Mouse (Mus musculus): ENCODE measurements around the gene Gm42688. TPM values are rescaled to one million over a fixed set of nuclear protein-coding genes. Genes with fewer than 3 reads are reported as not detected.

The Gm42688 gene
- total and polyA plus RNA-seq, 3 experiments: 1.2 to 1.6 (median 1.3) TPM

- Histone ChIP-seq H3K4me1 (ENCODE audit: control insufficient read depth in 1 of 2, insufficient read depth in 2 of 2) (no peaks in the 10 kb centered on the region), H3K79me2 (replicated peaks; ENCODE audit: control insufficient read depth, extremely low read depth, insufficient read depth, poor library complexity, severe bottlenecking) (no peaks in the 10 kb centered on the region), H3K4me3 (replicated peaks in 1 of 3; ENCODE audit: low read depth in 2 of 3, low read length in 2 of 3, poor library complexity in 1 of 3) (no peak overlapping the region), H3K9ac (ENCODE audit: insufficient read depth, low read depth) (no peak overlapping the region), H3K9me3 (replicated peaks; ENCODE audit: low read length) (peaks cover 32% of the 10 kb centered on the region), H3K27me3 (replicated peaks) (no peaks in the 10 kb centered on the region), H3K4me2 (ENCODE audit: insufficient read depth, low read depth, poor library complexity, severe bottlenecking) (no peak overlapping the region), H3K27ac (ENCODE audit: insufficient read depth, low read depth) (no peak overlapping the region), H3K36me3 (replicated peaks in 1 of 2; ENCODE audit: control insufficient read depth in 1 of 2, insufficient read depth in 1 of 2, low read length in 1 of 2) (peaks cover 0 to 38% of the 10 kb centered on the region in 2 experiments)
- dilution Hi-C loops (cut with MboI; ENCODE audit: extremely low pct_ligation_motif_present, extremely low pct_unique_long_range_greater_than_20kb, low sequenced_read_pairs): no loop called here
- in situ Hi-C loops (cut with MboI; ENCODE audit: low pct_ligation_motif_present, low pct_unique_long_range_greater_than_20kb, low sequenced_read_pairs): no loop called here
- TF ChIP-seq MYC (IDR thresholded peaks at IDR 0.05; ENCODE audit: low read depth, low read length) (no peak), MEF2A (IDR thresholded peaks at IDR 0.05; ENCODE audit: borderline replicate concordance, low read depth, low read length) (no peak), MAFK (IDR thresholded peaks at IDR 0.05; ENCODE audit: insufficient replicate concordance, low read length) (no peak), TBP (conservative IDR thresholded peaks at IDR 0.05; ENCODE audit: low read depth, low read length) (no peak), SMC3 (IDR thresholded peaks at IDR 0.05; ENCODE audit: low read depth, low read length) (no peak), ETS1 (conservative IDR thresholded peaks at IDR 0.05; ENCODE audit: low read depth, low read length) (no peak), CTCF (conservative IDR thresholded peaks at IDR 0.05 in 1 of 2, IDR thresholded peaks at IDR 0.05 in 1 of 2; ENCODE audit: low read depth in 2 of 2, low read length in 2 of 2) (no peak), POLR2A (IDR thresholded peaks at IDR 0.05; ENCODE audit: low read depth, low read length) (no peak), SIN3A (IDR thresholded peaks at IDR 0.05; ENCODE audit: low read length) (no peak), PAX5 (IDR thresholded peaks at IDR 0.05; ENCODE audit: low read length) (no peak), ZKSCAN1 (IDR thresholded peaks at IDR 0.05; ENCODE audit: borderline replicate concordance, low read depth, low read length) (no peak), IRF4 (IDR thresholded peaks at IDR 0.05; ENCODE audit: low read depth, low read length) (no peak)
- no peak for DNase-seq (ENCODE audit: extremely low read depth)
Observed at GRCm38 (mm10) chr6:83066441-83066840, 35.0 kb upstream of the Gm42688 start.

DNA sequence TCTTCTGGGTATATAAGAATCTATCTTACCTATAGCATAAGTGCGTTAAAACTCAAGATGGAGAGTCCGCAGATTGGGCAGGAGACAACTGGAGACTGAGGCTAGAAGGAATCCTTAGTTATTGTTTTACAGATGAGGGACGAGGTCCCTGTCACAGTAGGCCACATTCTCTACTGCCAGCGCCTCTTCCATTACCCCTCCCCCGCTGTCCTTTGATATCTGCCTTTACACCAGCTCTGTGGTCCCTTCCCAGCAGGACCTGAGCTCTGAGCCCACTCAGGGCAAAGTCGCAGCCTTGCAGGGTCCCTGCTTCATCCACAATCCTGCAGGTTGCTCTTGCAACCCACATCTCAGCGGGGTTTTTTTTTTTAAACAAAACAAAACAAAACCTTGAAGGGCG lies 33.2 kb upstream of the Gm42688 start:
- TF ChIP-seq ZNF384 (IDR thresholded peaks at IDR 0.05; ENCODE audit: low read depth, low read length): no peak
- TF ChIP-seq RAD21 (IDR thresholded peaks at IDR 0.05; ENCODE audit: low read depth, low read length): no peak
- no peak for TF ChIP-seq ZKSCAN1 (IDR thresholded peaks at IDR 0.05; ENCODE audit: borderline replicate concordance, low read depth, low read length)
- TF ChIP-seq USF2 (conservative IDR thresholded peaks at IDR 0.05; ENCODE audit: low read depth, low read length): no peak
- no peak for TF ChIP-seq ZMIZ1 (IDR thresholded peaks at IDR 0.05; ENCODE audit: low read depth, low read length)
- dilution Hi-C loops (cut with MboI; ENCODE audit: extremely low pct_ligation_motif_present, extremely low pct_unique_long_range_greater_than_20kb, low sequenced_read_pairs): no loop called here
- Histone ChIP-seq H3K27ac (ENCODE audit: insufficient read depth, low read depth) (no peak overlapping the region), H3K9ac (ENCODE audit: insufficient read depth, low read depth) (no peak overlapping the region), H3K36me3 (replicated peaks in 1 of 2; ENCODE audit: control insufficient read depth in 1 of 2, insufficient read depth in 1 of 2, low read length in 1 of 2) (peaks cover 0 to 31% of the 10 kb centered on the region in 2 experiments), H3K27me3 (replicated peaks) (no peaks in the 10 kb centered on the region), H3K9me3 (replicated peaks; ENCODE audit: low read length) (peaks cover 33% of the 10 kb centered on the region), H3K4me2 (ENCODE audit: insufficient read depth, low read depth, poor library complexity, severe bottlenecking) (no peak overlapping the region), H3K79me2 (replicated peaks; ENCODE audit: control insufficient read depth, extremely low read depth, insufficient read depth, poor library complexity, severe bottlenecking) (no peaks in the 10 kb centered on the region), H3K4me3 (replicated peaks in 1 of 3; ENCODE audit: low read depth in 2 of 3, low read length in 2 of 3, poor library complexity in 1 of 3) (no peak overlapping the region), H3K4me1 (ENCODE audit: control insufficient read depth in 1 of 2, insufficient read depth in 2 of 2) (no peaks in the 10 kb centered on the region)
- no peak for DNase-seq (ENCODE audit: extremely low read depth)
- in situ Hi-C loops (cut with MboI; ENCODE audit: low pct_ligation_motif_present, low pct_unique_long_range_greater_than_20kb, low sequenced_read_pairs): no loop called here
